Mouse (Mus musculus) lung, postnatal 10 days (tissue): ENCODE results near the gene Phf1.

Experiments used
- DNase-seq: peaks from one replicate; pipeline ENCODE4 v3.0.0; 2021

Phf1 gene

GRCm38 (mm10) chr17:26983382-26983781, 50.5 kb downstream of the Phf1 start:
- DNase-seq, result no peak

- DNase-seq, result no peak
Observed at GRCm38 (mm10) chr17:26985503-26986179, 52.8 kb downstream of the Phf1 start.
